Mouse (Mus musculus) retina, postnatal 7 days (tissue): ENCODE data around the gene Zfp58.
"Not testable (repeated sequence)": the region's sequence is repeated elsewhere in the genome, so short reads cannot be mapped to it uniquely, and the experiment has no call there.

ENCODE experiments used
- DNase-seq: peaks from one replicate; pipeline ENCODE4 v3.0.0-alpha.2; 2012; ENCODE audit warnings: low read depth, low spot score

The Zfp58 gene

DNA sequence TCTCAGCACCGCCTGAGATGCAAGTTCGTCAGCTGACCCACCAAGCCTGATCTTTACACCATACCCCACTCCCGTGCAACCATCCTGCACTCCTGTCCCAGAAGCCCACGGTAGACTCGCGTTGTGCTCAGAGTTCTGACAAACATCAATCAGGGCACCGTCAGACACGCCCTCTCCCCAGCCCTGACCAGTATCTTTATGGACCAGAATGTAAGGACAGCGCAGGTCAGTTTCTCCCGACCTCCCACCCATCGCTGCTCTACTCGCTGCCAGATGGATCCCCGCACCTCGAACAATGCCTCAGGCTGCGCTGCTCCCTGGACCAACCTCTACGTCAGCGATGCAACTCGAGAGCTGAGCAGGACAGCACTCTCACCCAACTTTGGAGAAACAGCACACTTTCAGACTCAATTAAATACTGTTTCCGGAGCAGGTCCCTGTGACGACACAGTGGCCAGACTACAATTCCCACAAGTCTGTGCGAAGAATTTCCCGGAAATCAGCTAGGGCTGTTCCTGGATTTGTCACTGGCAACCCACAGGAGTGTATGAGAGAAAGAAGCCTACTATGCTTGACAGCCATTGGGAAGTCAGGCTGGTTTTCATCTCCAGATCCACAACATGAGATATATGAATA lies at the start of gene Zfp58:
Zfp58 (minus strand) TSS at position 472 of the 636 bp plus-strand sequence.
- DNase-seq: peak; percentile 76

GRCm38 (mm10) chr13:67545941-67546340 lies 45.6 kb upstream of the Zfp58 start:
- no peak for DNase-seq

GRCm38 (mm10) chr13:67527049-67527730 lies 26.8 kb upstream of the Zfp58 start:
- no peak for DNase-seq

DNA sequence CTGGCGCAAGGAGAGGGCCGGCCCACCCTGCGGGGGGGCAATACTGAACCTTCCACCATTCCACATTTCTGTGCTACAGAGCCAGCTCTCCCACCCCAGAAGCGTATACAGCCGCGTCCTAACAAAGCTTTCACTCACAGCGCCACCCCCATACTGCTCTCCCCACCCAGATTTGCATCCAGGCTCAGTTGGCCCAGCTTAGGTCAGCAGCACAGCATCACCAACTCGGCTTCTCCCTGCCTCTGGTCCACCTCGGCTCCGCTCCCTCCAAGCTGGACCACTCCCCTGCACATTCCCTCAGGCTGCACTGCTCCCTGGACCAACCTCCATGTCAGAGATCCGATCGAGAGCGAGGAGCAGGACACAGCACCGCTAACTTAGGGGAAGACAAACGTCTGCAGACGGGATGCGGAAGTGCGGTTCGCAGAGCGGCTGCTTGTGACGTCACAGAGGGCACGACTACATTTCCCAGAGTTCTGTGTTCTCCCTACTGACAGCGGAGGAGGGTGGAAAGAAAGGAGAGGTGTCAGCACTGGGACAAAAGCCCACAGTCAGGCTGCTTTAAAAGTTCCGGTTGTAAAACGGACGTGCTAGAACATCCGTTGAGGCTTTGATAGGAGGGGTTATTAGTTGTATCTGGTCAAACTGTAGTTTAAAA lies 25.5 kb upstream of the Zfp58 start, which contains the start of the genes Gm26965 and Zfp87:
Gm26965 (minus strand) TSS at position 399 of the 658 bp plus-strand sequence.
Zfp87 (minus strand) TSS at position 425 of the 658 bp plus-strand sequence.
- peak; percentile 81 for DNase-seq

- DNase-seq: no peak
These were observed 553 bp upstream of the Zfp58 start for GRCm38 (mm10) chr13:67500908-67501307.

GRCm38 (mm10) chr13:67495631-67496030 lies 4.7 kb downstream of the Zfp58 start:
- DNase-seq: no peak

DNA sequence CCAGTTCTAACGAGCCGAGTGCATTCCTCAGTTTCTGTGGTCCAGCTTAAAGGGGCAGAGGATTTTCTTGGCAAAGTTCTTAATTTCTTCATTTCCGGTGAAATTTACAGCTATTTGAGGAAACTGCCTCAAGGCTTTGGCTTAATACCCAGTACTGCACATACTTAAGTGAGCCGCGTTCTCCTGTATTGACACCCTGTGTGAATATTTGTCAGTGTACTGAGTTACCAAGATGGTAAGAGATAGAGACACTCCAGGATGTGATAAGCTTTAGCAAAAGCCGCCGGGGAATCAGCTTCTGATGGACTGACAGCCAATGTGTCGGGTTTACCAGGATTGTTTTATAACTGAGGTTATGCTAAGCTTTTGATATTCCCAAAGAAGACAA lies 15.9 kb downstream of the Zfp58 start:
- DNase-seq: no peak

GRCm38 (mm10) chr13:67483625-67484423 lies 16.5 kb downstream of the Zfp58 start, which contains the start of gene Zfp874b:
TSS of gene Zfp874b (minus strand) at chr13:67484258.
- peak; percentile 69 for DNase-seq

- DNase-seq: no peak
These were observed 18.8 kb downstream of the Zfp58 start for GRCm38 (mm10) chr13:67481528-67481927.

GRCm38 (mm10) chr13:67469274-67469673 lies 31.1 kb downstream of the Zfp58 start:
- no peak for DNase-seq

- DNase-seq: not testable (repeated sequence)
These were observed 36.7 kb downstream of the Zfp58 start for GRCm38 (mm10) chr13:67463506-67464185.

- no peak for DNase-seq
These were observed 48.4 kb downstream of the Zfp58 start for GRCm38 (mm10) chr13:67452021-67452309.

DNA sequence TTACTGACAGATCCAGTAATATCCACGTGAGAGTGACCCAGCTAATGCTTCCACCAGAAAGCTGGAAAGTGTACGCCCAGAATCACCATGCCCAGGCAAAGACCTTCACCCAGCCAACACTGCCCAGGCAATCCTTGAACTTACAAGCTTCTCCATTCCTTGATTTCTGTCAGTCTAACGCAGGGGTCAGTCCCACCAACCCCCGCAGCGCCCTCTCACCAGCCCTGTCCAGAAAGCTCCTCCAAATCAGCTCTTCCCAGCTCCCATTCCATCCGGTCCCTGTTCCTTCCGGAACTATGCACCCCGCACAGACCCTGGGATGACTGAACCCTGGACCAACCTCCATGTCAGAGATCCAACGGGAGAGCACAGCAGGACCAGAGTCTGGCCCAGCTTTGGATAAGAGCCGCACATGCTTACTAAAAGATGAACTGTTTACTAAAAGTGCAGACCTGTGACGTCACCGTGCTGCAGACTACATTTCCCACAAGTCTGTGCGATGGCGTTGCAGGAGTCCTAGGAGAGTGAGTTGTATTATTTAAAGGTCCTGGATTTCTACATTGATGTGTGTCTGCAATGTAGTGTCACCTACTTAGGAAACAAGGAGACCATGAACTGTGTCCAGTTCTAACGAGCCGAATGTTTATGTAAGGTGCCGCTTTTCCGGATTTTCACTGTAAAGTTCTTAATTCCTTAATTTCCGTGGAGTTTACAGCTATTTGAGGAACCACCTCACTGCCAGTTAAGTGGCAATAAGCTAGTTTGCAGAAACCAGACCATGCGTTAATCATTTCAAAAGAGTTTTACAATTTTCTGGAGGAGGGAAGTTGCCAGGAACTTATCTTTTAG lies 49.0 kb downstream of the Zfp58 start, which contains the start of gene Zfp874a:
Zfp874a (minus strand) TSS at position 453 of the 849 bp plus-strand sequence.
- peak; percentile 61 for DNase-seq
